Mouse (Mus musculus) fat pad, adult 2 months (tissue): ENCODE results near the gene Ubr2.
A peak's percentile ranks its signal among the peaks of the same experiment; 100 is the strongest.

Experiments used
- DNase-seq: peaks from one replicate; pipeline ENCODE4 v3.0.0-alpha.2; 2011; ENCODE audit warnings: low read depth, low spot score; ENCODE audit errors: extremely low read depth

Ubr2 gene

GRCm38 (mm10) chr17:47009898-47010721 lies at the start of gene Ubr2:
Gene Ubr2, minus strand, starts transcription at chr17:47010556.
- DNase-seq, result peak; percentile 59

DNA sequence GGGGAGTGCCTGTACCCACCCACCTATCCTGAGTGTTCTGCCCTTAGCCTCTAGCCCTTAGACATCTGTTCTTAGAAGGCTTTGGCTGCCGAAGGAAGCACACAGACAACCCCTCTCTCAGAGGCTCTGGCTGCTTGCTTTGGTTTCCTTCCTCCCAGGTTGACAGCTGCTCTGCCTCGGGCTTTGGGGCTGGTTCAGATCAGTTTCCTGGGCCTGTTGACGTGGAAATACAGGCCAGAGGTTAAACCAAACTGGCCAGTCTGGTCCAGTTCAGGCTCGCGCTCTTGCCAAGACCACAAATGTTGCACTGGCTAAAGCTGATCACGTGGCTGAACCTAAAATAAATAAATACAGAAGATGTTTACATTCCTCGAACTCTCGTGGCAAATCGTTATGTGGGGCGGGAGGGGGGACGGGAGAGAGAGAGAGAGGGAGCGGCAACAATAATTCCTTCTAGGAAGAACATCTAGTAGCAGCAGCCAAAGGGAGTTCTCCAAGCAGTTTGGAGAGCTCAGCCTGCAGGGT lies 49.5 kb upstream of the Ubr2 start:
- peak; percentile 50 for DNase-seq

- no peak for DNase-seq
Measured at GRCm38 (mm10) chr17:47057966-47058365, 47.6 kb upstream of the Ubr2 start.

GRCm38 (mm10) chr17:47056476-47056875 lies 46.1 kb upstream of the Ubr2 start:
- no peak for DNase-seq

- no peak for DNase-seq
Measured at GRCm38 (mm10) chr17:47055121-47055520, 44.8 kb upstream of the Ubr2 start.

GRCm38 (mm10) chr17:47054613-47055012 lies 44.3 kb upstream of the Ubr2 start:
- DNase-seq, result no peak

DNA sequence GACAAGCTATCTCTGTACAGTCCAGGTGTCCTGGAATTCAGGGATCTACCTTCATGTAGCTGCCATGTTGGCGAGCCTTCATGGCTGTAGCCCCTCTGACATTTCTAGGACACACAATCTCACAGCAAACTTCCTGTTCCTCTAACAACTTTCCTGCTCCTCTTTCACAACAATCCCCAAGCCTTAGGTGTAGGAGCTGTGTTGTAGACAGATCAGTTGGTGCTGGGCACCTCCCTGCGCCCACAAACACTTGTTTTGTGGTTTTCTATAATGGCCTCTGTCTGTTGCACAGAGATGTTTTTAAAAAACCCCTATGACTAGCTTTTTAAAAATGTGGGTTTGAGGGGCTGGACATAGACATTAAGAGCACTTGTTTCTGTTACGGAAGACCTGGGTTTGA lies 40.3 kb upstream of the Ubr2 start:
- DNase-seq, result no peak

GRCm38 (mm10) chr17:47042866-47043265 lies 32.5 kb upstream of the Ubr2 start:
- no peak for DNase-seq

GRCm38 (mm10) chr17:47038844-47039803 lies 28.8 kb upstream of the Ubr2 start:
- no peak for DNase-seq

- no peak for DNase-seq
Measured at GRCm38 (mm10) chr17:47034536-47034935, 24.2 kb upstream of the Ubr2 start.

GRCm38 (mm10) chr17:47033643-47034042 lies 23.3 kb upstream of the Ubr2 start:
- DNase-seq, result no peak

DNA sequence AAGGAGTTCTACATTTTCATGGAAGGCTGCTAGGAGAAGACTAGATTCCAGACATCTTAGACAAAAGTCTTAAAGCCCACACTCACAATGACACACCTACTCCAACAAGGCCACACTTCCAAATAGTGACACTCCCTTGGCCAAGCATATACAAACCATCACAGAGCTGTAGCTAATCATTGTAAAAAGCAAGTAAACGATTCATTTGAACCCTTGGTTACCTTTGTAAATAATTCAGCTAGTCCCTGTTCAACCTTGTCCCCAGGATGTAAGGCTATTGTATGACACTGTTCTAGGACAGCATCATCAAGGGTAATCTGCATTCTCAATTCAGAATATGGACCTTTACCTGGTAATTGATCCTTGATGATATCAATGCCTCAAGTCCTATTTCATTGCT lies 14.4 kb upstream of the Ubr2 start:
- DNase-seq, result no peak

DNA sequence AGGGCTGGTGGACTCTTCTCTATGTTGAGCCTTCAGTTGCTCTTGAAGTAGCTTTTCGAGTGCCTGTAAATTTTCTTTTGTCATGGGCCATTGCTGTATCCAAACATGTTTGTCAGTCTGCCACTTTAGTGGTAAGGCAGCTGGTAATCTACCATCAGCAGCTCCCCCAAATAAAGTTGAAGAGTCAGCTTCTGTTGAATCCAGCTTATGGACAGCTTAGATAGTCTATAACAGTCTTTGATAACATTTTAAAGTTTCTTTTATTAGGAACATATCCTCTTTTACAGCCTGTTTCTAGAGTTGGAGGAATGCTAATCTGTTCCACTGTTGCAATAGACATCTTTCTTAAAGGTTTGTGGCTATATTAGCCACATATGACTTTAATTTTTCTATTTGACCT lies 13.0 kb upstream of the Ubr2 start:
- no peak for DNase-seq

- no peak for DNase-seq
Measured at GRCm38 (mm10) chr17:47012896-47013295, 2.5 kb upstream of the Ubr2 start.

DNA sequence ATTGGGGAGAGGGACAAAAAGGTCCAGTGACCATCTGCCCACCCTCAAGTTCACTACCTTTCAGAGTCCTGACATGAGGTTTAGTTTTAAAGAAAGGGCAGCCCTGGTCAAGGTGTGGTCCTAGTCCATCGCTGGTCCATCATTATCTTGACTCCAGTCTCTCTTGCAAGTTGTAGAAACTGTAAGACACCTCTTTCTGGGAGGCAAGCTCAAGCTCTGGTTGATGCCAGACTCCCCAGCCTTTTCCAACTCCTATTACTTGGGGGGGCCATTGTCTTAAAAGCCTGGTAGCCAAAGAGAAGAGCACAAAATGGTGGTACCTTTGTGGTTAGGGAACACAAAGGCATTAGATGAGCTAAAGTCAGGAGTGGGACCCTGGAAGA lies 1.3 kb upstream of the Ubr2 start:
- no peak for DNase-seq

DNA sequence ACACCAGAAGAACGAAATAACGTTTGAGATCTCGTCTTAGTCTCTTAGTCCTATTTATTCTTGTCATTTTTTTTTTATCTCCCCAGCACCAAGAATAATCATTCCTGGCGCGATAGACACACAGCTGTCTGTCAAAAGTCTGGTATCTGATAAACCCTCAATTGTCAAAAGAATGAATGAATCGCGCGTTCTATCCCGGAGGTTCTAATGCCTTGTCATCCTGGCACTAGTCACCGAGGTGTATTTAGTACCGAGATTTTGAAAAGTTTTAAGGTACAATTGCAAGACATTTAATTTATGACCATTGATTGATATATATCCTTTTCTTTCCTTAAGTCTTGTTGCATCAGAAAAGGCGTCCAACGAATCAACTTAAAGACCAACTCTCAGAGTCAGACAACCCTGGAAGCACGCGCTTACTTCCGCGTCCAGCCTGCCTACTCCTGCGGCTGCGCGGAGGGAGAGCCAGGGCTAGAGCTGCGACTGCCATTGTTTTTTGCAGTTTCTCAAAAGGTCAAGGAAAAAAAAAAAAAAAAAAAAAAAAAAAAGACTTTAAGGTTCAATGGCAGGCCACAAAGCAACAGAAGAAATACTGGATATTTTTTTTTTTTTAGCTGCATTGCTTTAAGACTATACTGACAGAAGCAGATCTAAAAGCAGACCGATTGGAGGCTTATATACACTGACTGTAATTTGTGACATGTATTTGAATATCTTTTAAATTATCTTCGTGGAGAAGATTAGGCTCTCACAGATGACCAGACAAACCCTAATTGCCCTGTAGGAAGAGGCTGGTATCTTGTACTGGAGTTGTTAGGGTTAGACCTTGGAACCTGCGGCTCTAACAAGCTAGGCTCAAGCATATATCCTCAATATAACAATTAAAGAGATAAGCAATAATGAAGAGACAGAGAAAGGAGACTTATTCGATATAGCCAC lies 635 bp upstream of the Ubr2 start:
- DNase-seq, result no peak

DNA sequence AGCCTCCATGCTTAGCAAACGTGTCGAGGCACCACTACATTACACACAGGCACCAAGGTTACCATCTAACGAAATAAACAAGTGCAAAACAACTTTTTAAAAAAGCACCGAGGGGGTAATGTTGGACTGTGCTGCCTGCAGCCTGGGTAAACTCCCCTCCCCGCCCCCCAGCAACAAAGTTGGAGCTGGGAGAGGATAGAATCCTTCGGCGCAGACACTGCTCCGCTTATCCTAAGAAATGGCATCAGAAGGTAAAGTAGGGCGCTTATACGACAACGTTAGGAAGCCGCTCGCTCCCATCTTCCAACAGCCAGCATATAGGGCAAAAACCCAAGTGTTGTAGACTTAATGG lies 834 bp downstream of the Ubr2 start:
- DNase-seq, result no peak

- no peak for DNase-seq
Measured at GRCm38 (mm10) chr17:47009016-47009415, 1.3 kb downstream of the Ubr2 start.

DNA sequence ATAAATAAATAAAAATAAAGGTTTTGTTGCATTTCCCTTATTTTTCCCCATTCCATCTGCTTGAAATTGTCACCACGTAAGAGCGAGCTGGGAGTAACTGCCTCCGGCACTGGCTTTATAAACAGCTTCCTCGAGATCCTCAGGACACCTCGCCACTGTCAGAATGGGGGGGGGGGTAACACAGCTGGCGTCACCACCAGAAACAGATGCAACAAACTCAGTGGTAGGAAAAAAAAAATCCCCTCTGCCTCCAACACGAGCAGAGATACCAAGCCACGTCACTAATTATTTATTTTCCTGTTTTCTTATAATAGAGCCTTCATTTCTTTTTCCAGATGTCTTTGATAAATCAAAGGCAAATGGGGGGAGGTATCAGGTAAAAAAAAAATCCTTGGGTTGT lies 1.9 kb downstream of the Ubr2 start:
- no peak for DNase-seq

- DNase-seq, result no peak
Measured at GRCm38 (mm10) chr17:47006741-47007140, 3.6 kb downstream of the Ubr2 start.
